Mouse (Mus musculus): ENCODE results near the gene Pld3. TPM values are rescaled to one million over a fixed set of nuclear protein-coding genes. Genes with fewer than 3 reads are reported as not detected.

Gene Pld3
- 64.7 to 72.8 TPM (median 66.9 TPM) in 4 replicates for total RNA-seq (2023)

DNA sequence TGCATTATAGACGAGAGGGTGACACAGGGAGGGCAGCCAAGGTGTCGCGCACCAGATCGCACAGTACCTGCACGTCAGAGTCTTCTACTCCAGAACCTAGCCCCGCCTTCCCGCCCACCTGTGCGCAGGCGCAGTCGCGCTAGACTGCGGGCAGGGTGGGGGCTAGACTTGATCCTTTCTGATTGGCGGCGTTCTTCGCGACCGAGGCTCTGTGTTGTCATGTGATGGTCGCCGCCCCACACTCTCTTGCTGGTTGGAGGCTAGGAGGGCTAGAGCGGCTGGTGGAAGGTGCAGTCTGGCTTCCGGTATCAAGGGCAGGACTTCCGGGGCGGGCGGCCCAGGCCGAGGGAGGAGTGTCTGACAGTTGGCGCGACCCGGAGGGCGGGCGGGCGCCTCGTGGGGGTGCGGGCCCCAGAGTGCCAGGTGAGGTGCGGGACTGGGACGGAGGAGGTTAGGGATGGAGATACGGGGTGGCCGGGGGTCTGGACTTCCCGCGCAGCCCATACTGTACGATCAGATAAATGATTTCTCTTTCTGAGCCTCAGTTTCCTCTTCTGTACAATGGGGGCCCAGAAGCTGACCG, at the start of gene Pld3, which contains the start of gene 2310022A10Rik:
TSS of gene Pld3 (minus strand) at position 288 of the 583 bp plus-strand sequence.
TSS of gene 2310022A10Rik (plus strand) at position 303 of the 583 bp plus-strand sequence.

GRCm38 (mm10) chr7:27591266-27592216, 38.5 kb upstream of the Pld3 start, which contains the start of gene Akt2:
TSS of gene Akt2 (plus strand) at chr7:27591552.

GRCm38 (mm10) chr7:27522967-27523366, 30.1 kb downstream of the Pld3 start, which contains the start of gene Hipk4:
TSS of gene Hipk4 (plus strand) at chr7:27523267.

GRCm38 (mm10) chr7:27499036-27499435, 54.0 kb downstream of the Pld3 start, which contains the start of gene Prx:
TSS of gene Prx (plus strand) at chr7:27499324.

GRCm38 (mm10) chr7:27486770-27487697, 66.0 kb downstream of the Pld3 start, which contains the start of gene Sertad1:
TSS of gene Sertad1 (plus strand) at chr7:27486910.

Other genes starting within 250 kb of the Pld3 start
- 0.83 to 1.2 TPM (median 1.0 TPM) in 4 replicates for gene Ltbp4, start 215.5 kb downstream of the Pld3 start, total RNA-seq (2023)
- 85.2 to 97.4 TPM (median 91.1 TPM) in 4 replicates for gene Shkbp1, start 197.2 kb downstream of the Pld3 start, total RNA-seq (2023)
- 7.5 to 14.1 TPM (median 9.1 TPM) in 3 of 4 replicates, not detected in the other for gene Gm20479, start 195.8 kb downstream of the Pld3 start, total RNA-seq (2023)
- 0.18 to 0.29 TPM (median 0.28 TPM) in 3 of 4 replicates, not detected in the other for gene Sptbn4, start 105.5 kb downstream of the Pld3 start, total RNA-seq (2023)
- gene Blvrb, start 105.2 kb downstream of the Pld3 start, total RNA-seq (2023): 68.1 to 75.9 TPM (median 70.4 TPM) in 4 replicates
- gene Sertad3, start 79.5 kb downstream of the Pld3 start, total RNA-seq (2023): 12.7 to 16.7 TPM (median 15.1 TPM) in 4 replicates
- gene Sertad1, start 66.3 kb downstream of the Pld3 start, total RNA-seq (2023): 32.1 to 39.2 TPM (median 35.5 TPM) in 4 replicates
- 0.18 to 0.44 TPM (median 0.29 TPM) in 3 of 4 replicates, not detected in the other for gene Prx, start 53.9 kb downstream of the Pld3 start, total RNA-seq (2023)
- gene Hipk4, start 30.0 kb downstream of the Pld3 start, total RNA-seq (2023): not detected in 4 replicates
- 22.1 to 29.3 TPM (median 26.5 TPM) in 4 replicates for gene 2310022A10Rik, start within 50 bp of the Pld3 start, total RNA-seq (2023)
- 95.6 to 114 TPM (median 104 TPM) in 4 replicates for gene Akt2, start 38.3 kb upstream of the Pld3 start, total RNA-seq (2023)
- not detected in 4 replicates for gene Ttc9b, start 100.7 kb upstream of the Pld3 start, total RNA-seq (2023)
- 12.2 to 17.9 TPM (median 13.6 TPM) in 4 replicates for gene Map3k10, start 121.4 kb upstream of the Pld3 start, total RNA-seq (2023)
- 1.1 to 2.5 TPM (median 1.9 TPM) in 4 replicates for gene Zfp607b, start 136.1 kb upstream of the Pld3 start, total RNA-seq (2023)
- 12.1 to 15.1 TPM (median 13.4 TPM) in 4 replicates for gene Zfp60, start 178.2 kb upstream of the Pld3 start, total RNA-seq (2023)

All from B cell, adult 62 days (primary cell).